Mouse (Mus musculus) CD4-positive, CD25-positive, alpha-beta regulatory T cell, adult 4 months (primary cell): ENCODE data around the gene Mrps18a. TPM values are rescaled to one million over a fixed set of nuclear protein-coding genes. Genes with fewer than 3 reads are reported as not detected.
A peak's percentile ranks its signal among the peaks of the same experiment; 100 is the strongest.

ENCODE experiments used
- ATAC-seq: one replicate; pipeline ENCODE4 v1.8.0; 2017
- polyA plus RNA-seq, 2 experiments: library from polyadenylated mRNA; unstranded; fragments of 100-300 nt; shearing (Covaris generic); gene quantifications; one replicate each; pipeline ENCODE4 v1.2.1; 2017

Mrps18a gene
- polyA plus RNA-seq, 2 experiments from 2014 or later = 112 to 139 TPM

GRCm38 (mm10) chr17:46102608-46103159, 8.1 kb upstream of the Mrps18a start:
- no peak for ATAC-seq

DNA sequence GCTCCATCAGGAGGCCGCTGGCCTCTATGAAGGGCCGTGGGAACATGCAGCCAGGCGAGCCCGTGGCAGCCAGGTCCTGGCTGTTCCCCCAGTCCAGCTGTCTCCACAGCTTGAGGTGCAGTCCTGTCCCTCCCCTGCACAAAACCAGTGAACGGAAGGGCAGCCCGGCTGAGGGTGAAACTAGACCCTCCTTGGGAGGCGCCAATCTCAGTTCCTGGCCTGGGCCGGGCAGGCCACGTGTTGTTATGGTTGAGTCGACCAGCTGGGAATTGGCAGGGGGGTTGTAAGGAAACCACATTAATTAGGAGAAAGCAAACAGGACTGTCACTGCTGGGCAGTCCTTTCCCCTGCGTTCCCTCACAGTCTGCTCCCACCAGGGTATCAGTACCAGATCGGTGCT, 6.3 kb upstream of the Mrps18a start:
- ATAC-seq = no peak

GRCm38 (mm10) chr17:46108286-46108685, 2.5 kb upstream of the Mrps18a start:
- ATAC-seq = no peak

- no peak for ATAC-seq
Measured at GRCm38 (mm10) chr17:46115489-46115888, 4.7 kb downstream of the Mrps18a start.

- no peak for ATAC-seq
Measured at GRCm38 (mm10) chr17:46116138-46116537, 5.4 kb downstream of the Mrps18a start.

GRCm38 (mm10) chr17:46116881-46117280, 6.1 kb downstream of the Mrps18a start:
- no peak for ATAC-seq

- ATAC-seq = no peak
Measured at GRCm38 (mm10) chr17:46117623-46118422, 7.0 kb downstream of the Mrps18a start.

GRCm38 (mm10) chr17:46118423-46118850, 7.7 kb downstream of the Mrps18a start:
- no peak for ATAC-seq

GRCm38 (mm10) chr17:46119641-46120040, 8.9 kb downstream of the Mrps18a start:
- no peak for ATAC-seq

GRCm38 (mm10) chr17:46122791-46123190, 12.0 kb downstream of the Mrps18a start:
- ATAC-seq = no peak

DNA sequence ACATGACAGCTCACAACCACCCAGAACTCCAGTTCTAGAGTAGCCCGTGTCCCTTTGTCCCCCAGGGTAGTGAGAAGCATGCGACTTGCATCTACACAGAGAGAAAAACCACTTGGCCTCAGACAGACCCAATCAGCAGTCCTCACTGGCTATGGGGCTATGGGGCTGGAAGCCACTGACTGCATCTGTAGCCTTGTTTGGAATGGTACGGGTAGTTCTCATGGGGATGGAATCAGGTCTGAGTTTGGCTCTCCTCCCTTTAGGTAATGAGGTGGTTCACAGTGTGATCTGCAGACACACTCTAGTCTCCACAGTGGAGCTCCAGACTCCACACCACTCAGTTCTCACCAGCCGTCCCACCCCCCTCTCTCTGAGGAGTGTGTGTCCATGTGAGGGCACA, 12.5 kb downstream of the Mrps18a start:
- no peak for ATAC-seq

GRCm38 (mm10) chr17:46123953-46124700, 13.3 kb downstream of the Mrps18a start:
- no peak for ATAC-seq

GRCm38 (mm10) chr17:46126608-46127007, 15.8 kb downstream of the Mrps18a start:
- ATAC-seq = no peak

GRCm38 (mm10) chr17:46127814-46128493, 17.2 kb downstream of the Mrps18a start:
- ATAC-seq = no peak

DNA sequence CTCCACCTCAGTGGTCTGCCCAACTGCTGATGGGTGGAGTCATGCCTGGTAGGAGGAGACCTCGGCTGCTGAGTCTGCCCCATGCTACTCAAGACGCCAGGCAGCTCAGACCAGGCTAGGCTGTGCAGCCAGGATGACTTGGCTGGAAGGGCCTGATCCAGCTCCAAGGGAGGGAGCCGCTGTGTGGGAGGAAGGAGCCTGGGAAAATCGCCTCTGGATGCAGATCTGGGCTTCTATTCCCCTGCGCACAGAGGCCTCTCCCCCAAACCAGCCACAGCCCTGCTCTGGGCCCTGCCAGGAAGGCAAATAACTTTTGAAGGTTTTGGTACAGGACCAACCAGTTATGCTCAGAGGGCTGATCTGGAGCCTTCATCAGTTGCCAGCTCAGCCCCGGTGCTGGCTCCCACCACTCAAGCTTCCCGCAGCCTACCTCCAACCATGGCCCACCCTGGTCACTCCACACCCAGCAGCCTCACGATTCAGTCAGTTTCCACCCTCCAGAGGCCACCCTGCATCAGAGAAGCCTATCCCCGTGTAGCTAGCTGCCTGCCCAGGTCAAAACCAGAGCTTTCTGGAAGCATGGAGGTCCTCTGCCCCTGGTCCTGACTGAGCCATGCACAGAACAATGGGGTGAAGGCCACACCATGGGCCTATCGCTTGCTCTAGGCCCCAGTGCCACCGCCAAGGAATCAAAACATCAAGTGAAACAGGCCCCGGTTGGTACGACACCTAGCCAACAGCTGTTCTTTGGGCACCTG, 19.1 kb downstream of the Mrps18a start:
- ATAC-seq = no peak

DNA sequence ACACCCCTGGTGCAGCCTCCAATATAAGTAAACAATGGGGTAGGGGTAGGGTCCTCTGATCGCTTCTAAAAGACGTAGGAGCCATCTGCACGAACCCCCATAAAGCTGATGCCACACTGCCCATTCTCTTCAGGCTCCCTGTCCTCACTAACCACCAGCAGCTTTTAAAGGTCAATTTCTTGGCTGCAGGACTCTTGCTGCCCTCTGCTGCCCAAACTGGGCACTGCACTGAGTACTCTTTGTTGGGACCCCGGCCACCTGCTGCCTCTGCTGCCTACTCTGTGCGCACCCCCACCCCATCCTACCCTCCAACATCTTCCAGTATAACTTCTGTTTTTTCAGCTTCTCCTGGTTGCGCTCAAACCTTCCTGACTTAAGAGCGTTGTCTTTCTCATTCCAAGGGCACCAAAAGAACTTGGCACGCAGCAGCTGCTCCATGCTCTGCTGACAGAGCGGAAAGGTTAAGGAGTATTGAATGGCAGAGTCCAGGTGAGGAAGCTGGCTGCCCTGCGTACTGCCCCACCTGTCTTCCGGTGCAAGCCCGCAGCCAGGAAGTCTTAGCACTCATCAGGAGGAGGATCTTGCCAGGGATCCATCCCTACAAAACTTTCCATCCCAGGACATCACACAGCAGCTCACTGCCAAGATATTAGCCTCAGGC, 21.4 kb downstream of the Mrps18a start:
- ATAC-seq = peak; percentile 71

GRCm38 (mm10) chr17:46132862-46133261, 22.1 kb downstream of the Mrps18a start:
- no peak for ATAC-seq

DNA sequence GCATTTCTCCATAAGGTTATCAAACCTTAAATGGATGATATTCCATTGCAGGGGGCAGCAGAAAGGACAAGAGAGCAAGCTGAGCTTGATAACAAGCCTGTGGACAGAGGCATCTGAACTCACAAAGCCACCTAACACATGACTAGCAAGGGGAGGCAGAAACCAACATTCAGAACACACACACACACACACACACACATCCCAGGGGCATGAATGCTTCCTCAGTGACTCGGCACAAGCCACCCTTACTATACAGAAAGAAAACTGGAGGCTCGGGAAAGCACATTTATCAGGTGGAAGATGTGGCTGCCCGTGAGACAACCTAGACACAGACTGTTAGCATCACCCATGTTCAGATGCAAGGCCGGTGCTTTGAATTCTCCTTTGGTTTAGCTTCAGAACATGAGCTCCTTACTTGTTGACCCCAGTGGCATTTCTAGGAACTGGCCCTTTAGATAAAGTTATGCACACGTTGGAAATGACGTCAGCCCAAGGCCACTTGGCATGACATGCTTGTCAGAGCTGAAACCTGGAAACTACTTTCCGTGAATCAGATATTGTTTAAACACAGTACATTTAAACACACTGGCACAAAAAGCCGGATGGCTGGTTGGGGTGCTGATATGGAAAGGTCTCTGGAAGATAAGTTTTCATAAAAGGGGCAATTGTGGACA, 27.9 kb downstream of the Mrps18a start:
- no peak for ATAC-seq

- ATAC-seq = no peak
Measured at GRCm38 (mm10) chr17:46139872-46140271, 29.1 kb downstream of the Mrps18a start.

GRCm38 (mm10) chr17:46143578-46144423, 33.0 kb downstream of the Mrps18a start, which contains the start of gene Rsph9:
Gene Rsph9, minus strand, starts transcription at chr17:46144216.
- ATAC-seq = peak; percentile 99
